Mouse (Mus musculus) G1E-ER4 (cell line): ENCODE results near the gene Palld. TPM values are rescaled to one million over a fixed set of nuclear protein-coding genes. Genes with fewer than 3 reads are reported as not detected.

Experiments used
- GATA1 ChIP-seq: IDR thresholded peaks from one replicate; pipeline ENCODE4 v1.8.0; 2012; ENCODE audit warnings: low read length, inconsistent platforms
- polyA plus RNA-seq: library from polyadenylated mRNA; stranded (reverse); fragments of >175 nt; gene quantifications from 2 replicates; pipeline ENCODE4 v1.2.3, GENCODE M21; 2012

Gene Palld
- polyA plus RNA-seq, 1 experiment = not detected

DNA sequence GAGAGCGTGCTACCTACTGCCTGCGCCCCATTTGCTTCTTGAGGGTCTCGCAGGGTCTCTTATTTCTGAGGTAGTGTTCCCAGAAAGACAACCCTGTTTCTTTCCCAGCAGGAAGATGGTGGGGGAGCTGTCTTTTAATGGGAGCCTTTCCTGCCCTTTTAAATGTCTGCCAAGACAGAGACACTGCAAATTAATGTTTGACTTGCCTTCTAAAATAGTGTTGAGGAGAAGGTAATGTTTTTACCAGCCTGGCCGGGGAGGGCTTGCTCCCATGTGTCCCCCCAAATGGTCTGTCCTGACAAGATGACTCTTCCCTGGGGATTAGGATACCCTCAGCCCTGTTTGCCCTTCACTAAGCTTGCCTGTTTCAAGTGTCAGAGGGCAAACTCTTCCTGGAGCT lies 342.5 kb downstream of the Palld start:
- no peak for TF ChIP-seq GATA1

DNA sequence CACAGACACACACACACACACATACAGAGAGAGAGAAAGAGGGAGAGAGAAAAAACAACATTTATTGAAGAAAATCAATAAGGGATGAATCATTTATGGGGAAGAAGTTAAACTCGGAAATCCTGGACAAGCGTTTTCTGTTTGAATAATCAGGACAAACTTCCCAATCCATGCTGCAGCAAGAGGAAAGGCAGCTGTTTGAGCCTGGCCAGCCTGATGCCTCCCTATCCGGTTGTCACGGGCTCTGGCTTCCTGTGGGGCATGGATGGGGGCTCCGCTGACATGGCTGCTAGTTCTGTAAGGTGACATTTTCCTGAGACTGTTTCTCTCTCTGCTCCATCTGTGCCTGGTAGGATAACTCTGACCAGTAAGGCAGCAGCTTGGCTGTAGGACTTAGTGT lies 343.0 kb downstream of the Palld start:
- no peak for TF ChIP-seq GATA1

DNA sequence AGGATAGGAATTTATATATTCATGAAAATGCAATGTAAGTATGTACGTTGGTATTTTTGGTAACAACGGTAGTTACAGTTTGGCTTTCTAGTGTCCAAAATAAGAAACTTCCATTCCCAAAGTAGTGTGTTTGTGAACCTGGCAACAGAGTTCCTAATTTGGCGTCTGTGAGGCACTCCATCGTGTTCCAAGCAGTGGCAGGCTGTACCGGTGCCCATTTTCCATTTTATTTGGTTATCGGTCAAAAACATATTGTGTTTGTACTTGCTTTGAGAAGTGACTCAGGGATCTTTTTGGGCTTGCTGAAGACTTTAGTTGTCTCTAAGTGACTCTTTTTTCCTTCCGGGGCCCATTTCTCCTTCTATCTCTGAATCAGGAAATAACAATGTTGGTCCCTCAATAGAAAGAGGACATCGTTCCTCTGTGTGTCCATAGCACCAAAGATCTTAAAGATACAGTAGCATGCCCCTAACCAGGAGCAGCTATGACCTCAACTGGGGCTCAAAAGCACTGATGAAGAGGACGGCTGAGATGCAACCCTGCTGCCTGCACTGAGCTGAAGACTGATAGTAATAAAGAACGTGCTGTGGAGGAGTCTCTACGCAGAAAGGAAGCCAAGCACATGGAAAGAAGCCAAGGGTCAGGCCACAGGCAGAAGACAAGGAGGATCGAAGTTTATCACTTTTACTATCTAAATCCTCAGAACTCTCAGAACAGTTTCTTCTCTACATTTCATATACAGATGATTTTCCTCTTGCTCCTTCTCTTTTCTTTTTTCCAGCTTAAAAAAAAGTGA lies 344.2 kb downstream of the Palld start:
- no peak for TF ChIP-seq GATA1

DNA sequence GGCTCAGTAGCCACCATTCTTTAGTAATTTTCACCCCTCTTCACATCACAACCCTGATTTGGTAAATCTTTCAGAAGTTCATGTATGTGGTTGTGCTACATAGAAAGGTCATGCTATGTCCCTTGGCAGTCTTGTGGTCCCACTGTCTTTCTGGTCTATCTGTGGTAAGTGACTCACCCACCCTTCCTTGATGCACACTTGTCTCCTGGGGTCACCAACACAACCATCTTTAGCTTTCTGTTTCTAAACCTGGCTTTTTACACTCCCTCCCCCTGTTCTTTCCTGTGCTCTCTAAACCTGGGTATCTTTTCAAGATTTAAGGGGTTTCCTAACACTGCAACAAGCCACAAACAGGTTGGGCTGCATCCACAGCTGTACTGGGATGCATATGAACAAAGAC lies 345.5 kb downstream of the Palld start:
- no peak for TF ChIP-seq GATA1

DNA sequence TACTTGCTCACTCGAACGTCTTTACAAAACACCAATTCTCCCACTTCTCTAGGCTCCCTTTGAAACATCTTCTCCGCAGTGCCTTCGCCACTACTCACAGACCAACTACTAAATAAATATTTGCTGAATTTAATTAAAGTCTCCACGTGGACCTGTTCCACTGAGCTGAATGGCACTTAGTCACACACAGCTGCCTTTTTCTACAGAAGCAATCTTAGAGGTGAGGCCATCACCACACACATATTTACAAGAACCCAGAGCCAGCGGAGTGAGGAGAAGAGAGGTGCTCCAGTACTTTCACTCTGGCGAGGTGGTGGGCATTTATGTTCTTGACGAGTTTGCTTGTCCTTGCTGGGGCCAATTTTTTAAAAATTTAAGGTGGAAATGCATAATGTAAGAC lies 346.3 kb downstream of the Palld start:
- TF ChIP-seq GATA1 = no peak

DNA sequence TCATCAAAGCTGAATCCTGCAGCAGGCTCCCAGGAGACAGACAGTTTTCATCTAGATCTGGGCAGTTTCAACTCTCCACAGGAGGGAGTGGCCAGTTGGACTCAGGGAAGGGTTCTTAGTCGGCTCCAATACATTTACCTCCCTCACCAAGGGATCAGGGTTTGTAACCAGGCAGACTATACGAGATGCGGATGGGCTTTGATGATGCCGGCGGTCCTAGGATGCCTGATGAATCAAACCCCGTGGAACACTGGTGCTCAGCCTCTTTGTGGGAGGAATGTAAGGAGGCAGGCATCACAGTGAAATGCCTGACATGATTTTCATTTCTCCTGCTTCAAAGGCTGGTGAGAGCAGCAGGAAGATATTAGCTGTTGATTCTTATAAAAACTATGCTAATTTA lies 347.1 kb downstream of the Palld start:
- TF ChIP-seq GATA1 = no peak

DNA sequence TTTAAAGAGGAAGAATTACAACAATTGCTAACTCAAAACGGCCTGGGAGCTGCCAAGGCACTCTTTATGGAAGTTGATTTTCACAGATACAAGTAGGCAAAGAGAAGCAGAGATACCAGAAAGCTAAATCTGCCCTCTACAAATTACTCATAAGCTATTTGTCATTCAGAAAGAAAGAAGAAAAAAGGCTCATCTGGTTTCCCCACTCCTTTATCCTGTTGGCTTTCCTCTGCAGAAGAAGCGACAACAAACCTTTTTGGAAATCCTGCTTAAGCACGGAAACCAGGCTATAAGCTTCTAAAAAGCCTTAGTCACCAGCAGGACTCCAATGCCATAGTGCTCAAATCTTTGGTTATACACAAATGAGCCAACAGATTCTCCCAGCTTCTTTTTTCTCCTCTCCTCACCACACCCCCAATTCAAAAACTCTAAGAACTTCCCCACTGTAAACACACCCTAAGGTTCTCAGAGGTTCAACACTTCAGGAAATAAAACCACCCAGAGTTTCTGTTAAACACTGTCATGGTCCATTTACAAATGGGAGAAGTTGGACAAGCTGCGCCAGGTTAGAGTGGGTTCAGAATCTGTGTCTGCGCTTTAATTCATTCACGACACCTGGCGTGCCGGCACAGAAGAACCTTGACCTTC lies 349.6 kb downstream of the Palld start:
- TF ChIP-seq GATA1 = no peak

DNA sequence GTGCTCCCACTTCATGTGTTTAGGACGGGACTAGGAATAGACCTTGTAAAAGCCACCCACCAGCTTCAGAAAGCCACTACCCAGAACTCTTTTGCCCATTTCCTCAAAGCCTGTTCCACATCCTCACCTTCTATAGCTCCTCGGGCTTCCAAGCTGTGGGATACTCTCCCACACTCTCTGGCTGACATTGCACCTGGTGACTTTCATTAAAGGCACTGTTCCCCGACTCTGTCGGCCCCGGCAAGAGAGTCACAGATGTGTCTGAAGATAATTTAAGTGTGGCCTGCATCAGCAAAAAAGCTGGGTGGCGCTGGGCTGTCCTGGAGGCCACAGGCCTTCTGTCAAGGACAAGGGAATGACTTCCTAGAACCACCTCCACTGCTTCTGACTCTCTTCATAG lies 350.3 kb downstream of the Palld start:
- no peak for TF ChIP-seq GATA1

DNA sequence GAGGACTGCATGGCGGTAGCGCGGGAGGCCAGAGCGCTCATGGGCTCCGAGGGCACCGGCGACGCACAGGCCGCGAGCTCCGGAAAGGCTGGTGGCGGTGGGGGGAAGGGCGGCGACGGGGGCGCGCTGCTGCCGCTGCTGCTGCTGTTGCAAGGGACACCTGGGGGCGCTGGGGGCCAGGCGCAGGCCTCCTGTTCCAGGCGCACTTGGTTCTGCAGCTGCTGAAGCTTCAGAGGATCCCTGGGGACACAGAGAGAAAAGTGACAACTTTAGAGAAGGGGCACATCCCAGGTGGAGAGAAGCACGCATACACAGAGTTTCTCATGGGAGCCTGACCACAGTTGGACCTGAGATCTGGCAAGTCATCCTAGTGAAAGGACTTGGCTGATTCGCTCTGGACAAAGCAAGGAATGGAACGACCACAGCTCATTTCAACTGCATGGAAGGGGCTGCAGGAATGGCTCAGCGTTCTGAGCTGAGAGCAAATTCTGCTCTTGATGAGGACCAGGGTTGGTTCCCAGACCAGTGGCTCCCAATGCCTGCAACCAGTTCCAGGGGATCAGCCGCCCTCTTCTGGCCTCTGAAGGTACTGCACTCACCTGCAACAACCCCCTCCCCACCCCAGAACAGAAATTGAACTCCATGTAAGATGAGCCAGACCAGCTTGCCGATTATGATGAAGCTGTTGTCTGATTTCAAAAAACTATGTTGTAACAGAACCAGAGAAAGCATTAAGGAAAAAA lies 352.3 kb downstream of the Palld start:
- no peak for TF ChIP-seq GATA1

DNA sequence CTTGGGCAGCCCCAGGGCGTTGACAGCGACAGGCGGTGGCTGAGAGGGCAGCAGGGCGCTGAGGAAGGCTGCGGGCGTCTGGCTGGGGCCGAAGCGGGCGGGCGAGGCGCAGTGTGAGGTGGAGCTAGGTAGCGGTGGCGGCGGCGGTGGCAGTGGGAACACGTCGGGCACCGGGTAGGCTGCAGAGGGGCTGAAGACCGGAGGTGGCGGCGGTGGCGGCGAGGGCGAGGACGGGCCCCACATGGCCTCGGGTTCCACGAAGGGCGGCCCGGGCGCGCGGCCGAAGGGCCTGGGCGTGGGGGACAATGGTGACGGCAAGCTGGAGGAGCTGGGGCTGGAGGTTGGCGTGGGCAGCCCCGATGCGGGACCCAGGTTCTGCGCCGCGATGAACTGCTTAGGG lies 352.9 kb downstream of the Palld start:
- no peak for TF ChIP-seq GATA1

DNA sequence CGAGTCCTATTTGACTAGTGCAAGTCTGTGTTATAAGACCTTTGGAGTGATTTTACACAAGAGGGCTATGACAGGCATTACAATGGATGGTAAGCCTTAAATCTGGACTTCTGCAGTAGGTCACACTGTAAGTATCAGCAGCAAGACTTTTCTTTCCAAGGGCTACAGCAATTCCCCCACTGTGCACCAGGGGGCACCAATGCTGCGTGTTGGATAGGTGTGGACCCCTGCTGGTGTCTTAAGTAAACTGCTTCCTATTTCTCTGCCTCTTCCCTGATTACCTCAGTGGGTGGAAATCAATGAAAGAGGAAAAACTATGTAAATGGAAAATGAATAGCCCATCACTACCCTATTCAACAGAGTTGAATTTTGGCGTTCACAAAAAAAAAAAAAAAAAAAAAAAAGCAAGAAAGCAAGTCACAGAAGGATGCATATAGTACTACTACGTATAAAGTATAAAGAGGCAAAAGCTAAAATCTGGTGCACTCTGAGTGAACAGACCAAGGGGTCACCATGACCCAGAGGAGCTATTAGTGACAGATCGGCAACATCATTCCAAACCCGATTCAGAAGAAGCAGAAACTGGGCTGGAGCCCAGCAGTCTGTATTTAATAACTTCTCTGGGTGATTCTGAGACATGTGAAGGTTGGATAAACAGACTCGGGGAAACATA lies 362.5 kb downstream of the Palld start:
- no peak for TF ChIP-seq GATA1

DNA sequence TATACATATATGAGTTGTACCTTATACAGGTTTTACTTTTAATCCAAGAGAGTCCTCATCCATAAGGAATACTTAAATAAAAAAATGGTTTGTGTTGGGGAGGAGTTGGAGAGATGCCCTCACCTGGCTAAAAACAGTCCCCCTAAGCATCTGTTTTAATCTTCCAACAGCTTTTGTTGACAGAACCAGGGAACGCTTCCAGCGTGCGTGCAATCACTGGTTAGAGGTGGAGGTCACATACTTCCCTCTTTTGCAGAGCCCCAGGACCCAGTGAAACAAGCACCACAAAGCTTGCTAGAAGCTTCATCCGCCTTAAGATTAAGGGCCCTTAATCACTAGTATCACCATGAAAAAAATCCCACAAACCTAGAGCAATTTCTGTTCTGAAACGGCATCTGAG lies 365.0 kb downstream of the Palld start:
- no peak for TF ChIP-seq GATA1

DNA sequence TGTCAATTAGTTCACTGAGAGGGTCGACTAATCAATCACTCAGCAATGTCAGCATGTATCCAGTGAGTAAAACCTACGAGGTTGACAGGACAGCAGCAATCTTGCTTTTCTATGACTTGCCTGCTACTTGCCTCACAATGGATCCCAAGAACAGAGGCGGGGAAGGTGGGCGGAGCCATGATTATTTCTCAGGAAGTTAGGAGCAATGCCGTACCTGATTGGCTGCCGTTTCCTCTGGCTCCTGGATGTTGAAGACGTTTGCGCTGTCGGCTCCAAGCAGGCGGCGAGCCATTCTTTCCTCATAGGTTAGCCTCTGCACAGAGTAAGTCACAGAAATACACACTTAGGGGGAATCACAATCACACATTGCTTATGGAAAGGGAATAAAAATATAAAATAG lies 367.0 kb downstream of the Palld start:
- no peak for TF ChIP-seq GATA1

DNA sequence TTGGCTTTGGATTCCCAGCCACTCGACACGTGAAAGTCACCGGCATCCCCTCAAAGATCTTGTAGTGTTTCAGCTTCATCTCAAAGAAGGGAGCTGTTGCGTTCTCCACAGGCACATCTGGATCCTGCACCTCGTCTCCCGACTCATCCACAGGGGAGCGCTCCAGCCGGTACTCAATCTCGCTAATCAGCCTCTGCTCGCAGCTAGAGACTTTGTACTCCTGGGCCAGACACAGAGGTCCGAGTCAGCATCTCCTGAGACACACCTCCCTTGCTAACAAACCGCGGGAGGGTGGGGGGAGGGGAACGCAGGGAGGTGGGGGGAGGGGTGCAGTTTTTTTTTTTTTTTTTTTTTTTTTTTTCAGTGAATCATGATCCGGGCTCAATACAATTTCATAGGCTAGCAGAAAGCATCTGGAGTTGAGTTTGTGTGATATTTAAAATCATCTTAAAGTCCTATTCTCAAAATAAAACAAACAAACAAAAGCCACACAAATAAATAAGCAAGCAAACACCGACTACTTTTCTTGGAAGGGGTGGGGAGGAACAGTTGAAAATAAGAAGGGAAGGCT lies 369.0 kb downstream of the Palld start:
- no peak for TF ChIP-seq GATA1

DNA sequence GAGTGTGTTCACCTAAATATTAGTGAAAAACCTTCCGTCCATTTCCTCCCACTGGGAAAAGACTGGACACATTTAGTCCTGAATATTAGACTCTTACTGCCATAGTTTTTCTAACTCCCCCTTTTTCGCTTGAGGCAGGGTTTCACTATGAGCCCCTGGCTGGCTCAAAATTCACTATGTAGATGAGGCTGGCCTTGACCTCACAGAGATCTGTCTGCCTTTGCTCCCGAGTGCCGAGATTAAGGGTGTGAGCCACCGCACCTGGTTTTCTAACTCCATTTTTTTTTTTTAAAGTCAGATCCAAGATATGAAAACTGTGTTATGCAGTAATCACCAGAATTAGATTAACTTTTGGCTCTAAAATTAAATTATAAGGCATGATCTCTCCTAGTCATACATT lies 369.7 kb downstream of the Palld start:
- no peak for TF ChIP-seq GATA1
